Mouse (Mus musculus) ES-E14 (cell line): ENCODE data around the gene Nfkbib. TPM values are rescaled to one million over a fixed set of nuclear protein-coding genes. Genes with fewer than 3 reads are reported as not detected.
A peak's percentile ranks its signal among the peaks of the same experiment; 100 is the strongest.

Experiments
- DNase-seq: peaks from one replicate; pipeline ENCODE4 v3.0.0-alpha.2; 2013; ENCODE audit warnings: low read depth, low spot score
- H3K27ac ChIP-seq: 2 replicates; pipeline ENCODE4 v1.5.1; 2012; ENCODE audit warnings: low read depth, mild to moderate bottlenecking, low read length, moderate library complexity, mixed read lengths; ENCODE audit not compliant: poor library complexity, insufficient read depth, severe bottlenecking
- H3K36me3 ChIP-seq: 2 replicates; pipeline ENCODE4 v1.6.1; 2012; ENCODE audit warnings: mild to moderate bottlenecking, low read length, moderate library complexity, mixed read lengths; ENCODE audit not compliant: control insufficient read depth, poor library complexity, insufficient read depth, severe bottlenecking
- H3K4me1 ChIP-seq, 2 experiments: fragments of 150-350 bp in 1 of 2; sonication (generic) in 1 of 2; 2 replicates each; pipeline ENCODE4 v1.6.1; 2012; ENCODE audit warnings: low read length in 2 of 2, mild to moderate bottlenecking in 1 of 2, mixed read lengths in 1 of 2; ENCODE audit not compliant: control insufficient read depth in 2 of 2, insufficient read depth in 2 of 2, poor library complexity in 1 of 2
- H3K4me3 ChIP-seq, 2 experiments: fragments of 150-350 bp in 1 of 2; sonication (generic) in 1 of 2; 2 replicates each; pipeline ENCODE4 v1.5.1; 2012; ENCODE audit warnings: low read length in 2 of 2, low read depth in 1 of 2, mild to moderate bottlenecking in 1 of 2, mixed read lengths in 1 of 2; ENCODE audit not compliant: insufficient read depth in 1 of 2, poor library complexity in 1 of 2, severe bottlenecking in 1 of 2
- H3K9ac ChIP-seq: 2 replicates; pipeline ENCODE4 v1.6.1; 2012; ENCODE audit warnings: low read depth, mild to moderate bottlenecking, low read length, mixed read lengths; ENCODE audit not compliant: poor library complexity, insufficient read depth, severe bottlenecking
- H3K9me3 ChIP-seq: fragments of 150-350 bp; sonication (generic); 2 replicates; pipeline ENCODE4 v1.6.1; 2012; ENCODE audit warnings: low read depth, mild to moderate bottlenecking, low read length; ENCODE audit not compliant: control insufficient read depth, insufficient read depth
- CHD2 ChIP-seq: IDR thresholded peaks from 2 replicates; pipeline ENCODE4 v1.6.1; 2014; ENCODE audit warnings: mild to moderate bottlenecking, low read depth, low read length, inconsistent platforms
- HCFC1 ChIP-seq: IDR thresholded peaks from 2 replicates; pipeline ENCODE4 v1.6.1; 2012; ENCODE audit warnings: low read length, inconsistent platforms, borderline replicate concordance; ENCODE audit not compliant: insufficient read depth
- MAFK ChIP-seq: IDR thresholded peaks from 2 replicates; pipeline ENCODE4 v1.6.1; 2014; ENCODE audit warnings: mild to moderate bottlenecking, low read depth, low read length, inconsistent platforms; ENCODE audit not compliant: insufficient read depth
- ZC3H11A ChIP-seq: IDR thresholded peaks from 2 replicates; pipeline ENCODE4 v1.6.1; 2012; ENCODE audit warnings: low read depth, mild to moderate bottlenecking, inconsistent platforms, low read length, borderline replicate concordance
- ZNF384 ChIP-seq: IDR thresholded peaks from 2 replicates; pipeline ENCODE4 v1.6.1; 2012; ENCODE audit warnings: low read depth, low read length, inconsistent platforms
- in situ Hi-C, 2 experiments: fragments of 600-800 bp; cut with MboI; formaldehyde crosslinking; loops; one replicate each; pipeline ENCODE4 v1.15.1; 2025; ENCODE audit warnings: low sequenced_read_pairs in 2 of 2, inconsistent platforms in 1 of 2; ENCODE audit not compliant: unreplicated experiment in 2 of 2
- total RNA-seq: library from RNA; depleted of rRNA; stranded (reverse); fragments of 300-350 nt; gene quantifications from 2 replicates; pipeline ENCODE4 v1.2.3, GENCODE M21; 2012

The Nfkbib gene
- total RNA-seq, 1 experiment: 20.1 TPM

DNA sequence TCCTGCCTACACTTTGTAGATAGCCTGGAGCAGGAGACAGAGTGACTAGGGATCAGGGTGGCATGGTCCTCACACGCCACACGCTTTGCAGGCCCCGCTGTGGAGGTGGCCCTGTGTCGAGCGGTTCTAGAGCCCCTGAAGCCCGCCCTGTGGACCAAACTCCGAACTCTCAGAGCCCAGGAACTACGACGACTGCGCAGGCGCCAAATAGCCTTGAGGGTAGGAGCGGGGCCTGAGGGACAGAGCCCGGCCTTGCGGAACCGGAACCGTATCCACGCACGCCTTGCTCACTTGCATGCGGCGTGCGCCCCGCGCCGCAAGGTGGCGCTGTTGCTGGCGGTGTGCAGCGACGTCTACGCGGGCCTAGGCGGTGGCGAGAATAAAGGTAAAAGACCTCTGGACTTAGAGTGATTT is 29.3 kb upstream of the Nfkbib start:
- H3K4me1 ChIP-seq: peaks cover 2 to 25% of the 10 kb centered on the region in 2 experiments
- TF ChIP-seq HCFC1 (no peak), ZC3H11A (peak; percentile 20; the same call in 1 of the 2 replicates)
- no peaks in the 10 kb centered on the region for H3K9me3 ChIP-seq
- peak overlapping the region; percentile 63; the same call in 1 of the 2 replicates for H3K27ac ChIP-seq
- in situ Hi-C loops: no loop called here
- peak overlapping the region; percentile 86 for H3K9ac ChIP-seq
- peak; percentile 63 for DNase-seq
- peak overlapping the region; percentile 81 to 84 for H3K4me3 ChIP-seq
- H3K36me3 ChIP-seq: peaks cover 17% of the 10 kb centered on the region

DNA sequence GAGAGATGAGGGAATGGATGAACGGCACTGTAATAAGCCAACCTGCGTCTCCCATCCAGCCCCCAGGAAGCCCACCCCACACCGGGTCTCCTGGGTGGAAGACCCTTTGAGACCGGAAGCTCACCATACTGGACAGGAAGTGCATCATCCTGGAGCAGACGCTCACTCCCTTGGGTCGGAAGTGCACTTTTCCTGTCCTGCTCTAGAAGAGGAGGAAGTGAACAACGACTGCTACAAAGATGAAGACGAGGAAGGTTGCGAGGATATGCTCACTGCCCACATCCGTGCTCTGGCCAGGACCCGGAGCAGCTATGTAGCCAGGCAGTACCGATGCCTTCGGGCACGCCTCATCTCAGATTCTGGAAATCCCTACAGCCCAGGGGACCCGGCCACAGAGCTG is 28.5 kb upstream of the Nfkbib start:
- peak overlapping the region; percentile 81 to 84 for H3K4me3 ChIP-seq
- DNase-seq: no peak
- TF ChIP-seq MAFK (no peak), ZC3H11A (no peak), CHD2 (no peak), HCFC1 (no peak), ZNF384 (no peak)
- H3K27ac ChIP-seq: peak overlapping the region; percentile 63; the same call in 1 of the 2 replicates
- peak overlapping the region; percentile 86 for H3K9ac ChIP-seq
- H3K9me3 ChIP-seq: no peaks in the 10 kb centered on the region
- peaks cover 0 to 22% of the 10 kb centered on the region in 2 experiments; a peak in 3 of 4 replicates for H3K4me1 ChIP-seq
- in situ Hi-C loops: no loop called here
- peaks cover 17% of the 10 kb centered on the region for H3K36me3 ChIP-seq

DNA sequence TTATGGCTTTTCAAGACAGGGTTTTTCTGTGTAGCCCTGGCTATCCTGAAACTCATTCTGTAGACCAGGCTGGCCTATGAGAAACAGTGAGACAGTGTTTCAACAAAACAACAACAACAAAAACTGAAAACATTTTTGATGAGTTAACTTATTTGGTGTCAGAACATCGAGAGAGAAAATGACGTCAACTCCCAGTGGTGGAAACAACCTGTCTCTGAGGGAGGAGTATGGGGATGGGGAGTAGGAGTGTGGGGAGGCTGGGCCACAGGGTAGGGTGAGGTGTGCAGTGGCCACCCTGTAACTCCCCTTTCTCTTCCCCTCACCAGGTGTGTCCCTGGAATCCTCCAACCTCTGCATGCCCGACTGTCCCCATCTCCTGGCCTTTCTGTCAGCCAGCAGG is 27.2 kb upstream of the Nfkbib start:
- Histone ChIP-seq H3K4me3 (no peak overlapping the region), H3K9ac (no peak overlapping the region), H3K4me1 (peaks cover 7 to 31% of the 10 kb centered on the region in 2 experiments), H3K9me3 (no peaks in the 10 kb centered on the region), H3K36me3 (peaks cover 17% of the 10 kb centered on the region), H3K27ac (no peak overlapping the region)
- TF ChIP-seq ZC3H11A (no peak), ZNF384 (no peak)
- no peak for DNase-seq
- in situ Hi-C loops: no loop called here

DNA sequence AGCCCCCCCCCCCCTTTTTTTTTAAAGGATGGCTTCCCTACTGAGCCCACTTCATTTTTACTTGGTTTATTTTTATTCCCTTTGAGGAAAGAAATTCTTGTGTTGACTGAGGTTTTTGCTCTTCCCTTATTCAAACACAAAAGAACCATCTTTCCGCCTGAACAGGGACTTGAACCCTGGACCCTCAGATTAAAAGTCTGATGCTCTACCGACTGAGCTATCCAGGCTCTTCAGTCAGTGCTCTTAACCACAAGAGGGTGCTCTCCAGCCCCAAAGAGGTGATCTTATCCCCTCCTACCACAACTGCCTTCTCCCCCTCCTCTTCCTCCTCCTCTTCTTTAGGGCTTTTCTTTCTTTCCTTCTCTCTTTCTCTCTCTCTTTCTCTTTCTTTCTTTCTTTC is 26.5 kb upstream of the Nfkbib start:
- Histone ChIP-seq H3K36me3 (peaks cover 12% of the 10 kb centered on the region), H3K27ac (no peak overlapping the region), H3K9me3 (no peaks in the 10 kb centered on the region), H3K4me1 (peaks cover 7 to 35% of the 10 kb centered on the region in 2 experiments), H3K4me3 (no peak overlapping the region), H3K9ac (no peak overlapping the region)
- in situ Hi-C loops: no loop called here
- no peak for DNase-seq
- TF ChIP-seq ZC3H11A (no peak), CHD2 (no peak), ZNF384 (no peak), HCFC1 (no peak), MAFK (no peak)

DNA sequence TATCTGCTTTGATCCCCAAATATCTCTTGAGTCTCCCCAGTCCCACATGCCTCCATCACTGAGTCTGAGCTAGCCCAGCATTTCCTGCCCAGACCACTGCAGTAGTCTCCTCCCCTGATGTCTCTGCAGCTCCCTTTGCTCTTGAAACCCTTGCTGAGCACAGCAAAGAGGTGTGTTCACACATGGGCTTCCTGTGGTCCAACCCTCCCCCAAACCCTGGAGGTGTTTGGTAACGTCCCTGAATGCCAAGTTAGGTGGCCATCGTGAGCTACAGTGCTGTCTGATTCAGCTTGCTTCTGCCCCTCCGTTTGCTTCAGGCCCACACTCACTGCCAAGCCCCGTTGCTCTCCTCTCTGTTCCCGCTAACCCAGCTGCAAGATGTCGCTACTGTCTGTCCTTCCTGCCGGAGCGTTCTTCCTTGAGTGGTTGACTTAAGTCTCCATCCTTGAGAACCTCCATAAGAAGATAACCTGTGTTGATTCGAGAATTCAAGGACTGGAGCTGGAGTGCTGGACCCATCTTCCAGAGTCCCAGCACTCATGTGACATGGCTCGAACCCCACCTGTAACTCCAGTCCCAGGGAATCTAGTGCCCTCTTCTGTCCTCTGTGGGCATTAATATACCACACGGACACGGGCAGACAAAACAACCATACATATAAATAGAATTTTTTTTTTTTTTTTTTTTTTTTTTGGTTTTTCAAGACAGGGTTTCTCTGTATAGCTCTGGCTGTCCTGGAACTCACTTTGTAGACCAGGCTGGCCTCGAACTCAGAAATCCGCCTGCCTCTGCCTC is 25.3 kb upstream of the Nfkbib start:
- in situ Hi-C loops: no loop called here
- no peak for DNase-seq
- Histone ChIP-seq H3K4me1 (peaks cover 7 to 39% of the 10 kb centered on the region in 2 experiments), H3K4me3 (no peak overlapping the region), H3K9ac (no peak overlapping the region), H3K9me3 (no peaks in the 10 kb centered on the region), H3K27ac (peak overlapping the region; percentile 1; the same call in 1 of the 2 replicates), H3K36me3 (peaks cover 2% of the 10 kb centered on the region; the same call in 1 of the 2 replicates)
- 0 out of 2 replicates have a peak, but pooled peaks have one; percentile 52 for TF ChIP-seq ZNF384
- no peak for TF ChIP-seq ZC3H11A
